Mouse (Mus musculus): Measurements from ENCODE around the gene Ly6g6e.

- no peak for TF ChIP-seq EP300 (IDR thresholded peaks at IDR 0.05; ENCODE audit: low read depth)
- TF ChIP-seq CTCF (IDR thresholded peaks at IDR 0.05; ENCODE audit: low read depth) = no peak
Observed at GRCm38 (mm10) chr17:35104079-35104478, 27.4 kb downstream of the Ly6g6e start.

All from liver, embryonic 14.5 days (tissue).